Mouse (Mus musculus): ENCODE data around the gene Kcnc4.

The Kcnc4 gene

GRCm38 (mm10) chr3:107459196-107459772 lies at the start of gene Kcnc4:
TSS of gene Kcnc4 (minus strand) at chr3:107459552.
- in situ Hi-C loops (cut with MboI, MseI), result no loop called here

GRCm38 (mm10) chr3:107508696-107509095 lies 49.3 kb upstream of the Kcnc4 start:
- in situ Hi-C loops (cut with MboI, MseI), result no loop called here

GRCm38 (mm10) chr3:107507966-107508365 lies 48.6 kb upstream of the Kcnc4 start:
- in situ Hi-C loops (cut with MboI, MseI), result no loop called here

DNA sequence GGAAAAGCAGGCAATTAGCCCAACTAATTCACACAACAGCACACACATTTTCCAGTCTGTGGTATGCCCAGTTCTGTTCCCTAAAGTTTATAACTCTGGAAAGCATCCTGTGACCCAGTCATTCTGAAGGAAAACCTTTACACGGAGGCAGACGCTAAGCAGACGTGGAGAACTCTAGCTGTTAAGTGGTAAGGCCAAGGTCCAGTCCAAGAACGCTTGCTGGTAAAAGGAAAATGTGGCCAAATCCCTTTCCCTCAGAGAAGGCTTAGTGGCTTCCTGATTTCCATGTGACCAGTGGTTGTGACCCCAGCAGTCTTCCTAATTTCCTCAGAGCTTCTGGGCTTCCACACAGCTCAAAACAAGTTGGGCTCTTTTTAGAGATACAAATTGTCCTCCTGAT lies 47.2 kb upstream of the Kcnc4 start:
- in situ Hi-C loops (cut with MboI, MseI), result no loop called here

GRCm38 (mm10) chr3:107505464-107506367 lies 46.4 kb upstream of the Kcnc4 start:
- in situ Hi-C loops (cut with MboI, MseI), result no loop called here

DNA sequence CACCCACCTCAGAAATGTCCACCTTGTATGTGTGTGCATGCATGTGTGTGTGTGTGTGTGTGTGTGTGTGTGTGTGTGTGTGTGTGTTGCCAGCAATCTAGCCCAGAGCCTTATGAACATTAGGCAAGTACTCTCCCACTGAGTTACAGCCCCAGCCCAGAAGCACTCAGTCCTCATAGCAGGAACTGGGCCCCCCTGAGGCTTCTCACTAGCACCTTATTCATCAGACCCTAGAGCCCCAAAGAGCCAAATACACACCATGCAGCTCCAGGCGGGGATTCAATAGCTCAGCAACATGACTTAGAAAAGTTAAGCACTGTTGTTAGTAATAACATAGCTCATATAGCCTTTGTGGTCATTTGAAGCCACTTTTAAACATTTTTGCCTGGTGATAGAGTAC lies 45.2 kb upstream of the Kcnc4 start:
- in situ Hi-C loops (cut with MboI, MseI), result no loop called here

DNA sequence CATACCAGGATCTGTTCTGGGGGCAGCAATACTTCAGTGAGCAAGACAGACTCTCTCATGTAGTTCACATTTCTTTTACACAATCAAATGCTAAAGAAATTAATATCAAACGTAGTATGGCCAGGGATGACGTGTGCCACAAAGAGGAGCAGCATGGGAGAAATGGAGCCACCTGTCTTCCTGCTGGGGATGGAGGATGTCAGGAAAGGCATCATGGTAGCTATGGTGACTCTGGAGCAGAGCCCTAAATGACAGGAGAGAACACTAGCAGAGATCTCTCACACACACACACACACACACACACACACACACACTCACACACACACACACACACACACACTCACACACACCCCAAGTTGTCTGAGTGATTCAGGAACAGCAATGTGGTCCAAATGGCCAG lies 44.4 kb upstream of the Kcnc4 start:
- in situ Hi-C loops (cut with MboI, MseI), result no loop called here

DNA sequence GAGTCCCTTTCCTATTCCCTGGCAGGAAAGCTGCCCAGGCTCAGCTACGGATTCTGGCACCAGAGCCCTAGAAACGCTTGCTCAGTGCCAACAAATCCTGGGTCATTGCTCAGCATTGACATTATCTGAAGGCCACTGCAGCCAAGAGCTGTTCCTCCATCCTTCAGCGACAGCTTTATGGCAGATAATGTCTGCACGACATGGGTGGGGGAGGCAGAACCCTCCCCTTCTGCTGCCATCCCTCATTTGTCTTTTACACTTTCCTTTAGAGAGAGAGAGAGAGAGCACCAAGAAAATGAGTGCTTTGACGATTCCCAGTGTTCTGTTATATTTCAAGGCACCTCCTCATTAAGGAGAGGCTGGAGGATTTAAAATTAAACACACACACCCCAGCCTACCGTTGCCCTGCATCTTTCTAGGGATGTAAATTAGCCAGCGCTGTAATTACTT lies 42.4 kb upstream of the Kcnc4 start:
- in situ Hi-C loops (cut with MboI, MseI), result no loop called here

DNA sequence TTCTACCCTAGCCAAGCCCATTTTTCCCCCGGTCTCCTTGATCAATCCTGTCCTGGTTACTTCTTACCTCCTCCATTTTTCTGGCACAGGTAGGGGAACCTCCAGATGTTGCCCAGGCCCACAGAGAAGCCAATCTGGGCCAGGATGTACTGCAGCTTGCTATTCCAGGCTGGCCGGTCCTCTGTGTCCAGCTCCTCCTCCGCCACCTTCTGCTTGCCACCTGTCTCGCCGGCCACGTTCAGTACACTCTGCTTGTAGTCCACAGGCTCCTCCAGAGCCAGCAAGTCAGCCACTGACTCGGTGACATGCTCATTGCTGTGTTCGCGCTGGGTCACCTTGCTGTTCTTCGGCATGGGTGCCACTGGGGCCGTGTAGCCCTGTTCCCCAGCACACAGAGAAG lies 40.9 kb upstream of the Kcnc4 start:
- in situ Hi-C loops (cut with MboI, MseI), result no loop called here

DNA sequence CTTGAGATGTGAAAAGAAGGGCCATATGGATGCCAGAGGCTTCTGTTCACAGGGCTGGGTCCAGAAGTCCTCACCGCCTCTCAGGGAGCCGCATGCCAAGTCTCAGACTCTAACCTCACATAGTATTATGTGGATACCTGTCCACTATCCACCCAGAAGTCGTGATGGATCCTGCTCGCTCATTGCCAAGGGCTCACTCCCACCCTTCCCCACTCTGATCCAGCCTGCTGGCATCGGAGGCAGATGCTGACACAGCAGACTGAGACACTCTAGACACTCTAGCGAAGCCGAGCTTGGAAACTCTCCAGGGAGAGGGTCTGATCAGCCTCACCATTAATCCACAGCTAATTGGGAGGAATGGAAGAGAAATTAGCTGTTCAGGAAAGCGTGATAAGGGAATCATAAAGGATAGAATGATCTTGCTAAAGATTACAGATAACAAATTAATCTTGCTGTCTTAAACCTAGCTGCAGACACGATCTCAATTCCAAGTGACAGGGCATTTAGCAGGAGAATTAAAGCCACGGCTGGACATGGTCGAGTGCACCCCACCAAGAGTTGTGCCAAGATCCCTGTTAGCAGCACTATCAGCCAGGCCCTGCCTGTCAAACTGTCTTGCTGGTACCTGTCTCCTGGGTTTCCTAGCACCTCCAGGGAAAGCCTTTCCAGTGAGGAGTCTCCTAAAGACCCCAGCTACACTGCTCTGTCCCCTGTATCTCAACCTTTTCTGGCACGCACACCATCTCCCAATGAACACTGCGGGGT lies 36.9 kb upstream of the Kcnc4 start:
- in situ Hi-C loops (cut with MboI, MseI), result no loop called here

GRCm38 (mm10) chr3:107495524-107495923 lies 36.2 kb upstream of the Kcnc4 start:
- in situ Hi-C loops (cut with MboI, MseI), result no loop called here

GRCm38 (mm10) chr3:107491459-107491858 lies 32.1 kb upstream of the Kcnc4 start:
- in situ Hi-C loops (cut with MboI, MseI), result no loop called here

- in situ Hi-C loops (cut with MboI, MseI), result no loop called here
These were observed 29.3 kb upstream of the Kcnc4 start for GRCm38 (mm10) chr3:107488637-107489036.

GRCm38 (mm10) chr3:107483290-107483689 lies 23.9 kb upstream of the Kcnc4 start:
- in situ Hi-C loops (cut with MboI, MseI), result no loop called here

GRCm38 (mm10) chr3:107480660-107481059 lies 21.3 kb upstream of the Kcnc4 start:
- in situ Hi-C loops (cut with MboI, MseI), result no loop called here

DNA sequence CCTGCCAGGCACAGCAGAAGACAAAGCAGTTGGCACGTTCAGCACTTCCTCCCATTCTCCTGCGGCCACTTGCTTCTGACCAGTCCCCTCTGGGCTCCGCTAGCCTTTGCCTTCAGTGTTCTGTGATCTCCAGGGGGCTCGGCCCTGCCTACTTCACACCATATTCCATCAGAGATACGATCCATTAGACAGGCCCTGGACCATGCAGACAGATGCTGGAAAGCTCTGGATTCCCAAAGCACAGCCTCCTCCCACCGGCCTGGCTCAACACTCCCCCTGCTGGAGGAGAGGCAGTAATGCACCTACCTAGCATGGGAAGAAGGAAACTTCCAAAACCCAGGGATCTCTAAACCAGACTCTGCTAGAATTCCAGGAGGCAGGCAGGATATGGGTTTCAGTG lies 12.8 kb upstream of the Kcnc4 start:
- in situ Hi-C loops (cut with MboI, MseI), result loop anchor here (5.0 kb wide), 2 partner anchors 120 to 235 kb away; partner anchors contain the start of gene Prok1 (in 1 of the 2)

GRCm38 (mm10) chr3:107469059-107469458 lies 9.7 kb upstream of the Kcnc4 start:
- in situ Hi-C loops (cut with MboI, MseI), result loop anchor here in 1 of 2 experiments (5.0 kb wide), 1 partner anchor 232 kb away; the partner anchor contains the start of gene Prok1

- in situ Hi-C loops (cut with MboI, MseI), result loop anchor here in 1 of 2 experiments (5.0 kb wide), 1 partner anchor 231 kb away; the partner anchor contains the start of gene Prok1
These were observed 8.8 kb upstream of the Kcnc4 start for GRCm38 (mm10) chr3:107468106-107468505.

GRCm38 (mm10) chr3:107466577-107466976 lies 7.2 kb upstream of the Kcnc4 start:
- in situ Hi-C loops (cut with MboI, MseI), result loop anchor here in 1 of 2 experiments (5.0 kb wide), 1 partner anchor 229 kb away; the partner anchor contains the start of gene Prok1

DNA sequence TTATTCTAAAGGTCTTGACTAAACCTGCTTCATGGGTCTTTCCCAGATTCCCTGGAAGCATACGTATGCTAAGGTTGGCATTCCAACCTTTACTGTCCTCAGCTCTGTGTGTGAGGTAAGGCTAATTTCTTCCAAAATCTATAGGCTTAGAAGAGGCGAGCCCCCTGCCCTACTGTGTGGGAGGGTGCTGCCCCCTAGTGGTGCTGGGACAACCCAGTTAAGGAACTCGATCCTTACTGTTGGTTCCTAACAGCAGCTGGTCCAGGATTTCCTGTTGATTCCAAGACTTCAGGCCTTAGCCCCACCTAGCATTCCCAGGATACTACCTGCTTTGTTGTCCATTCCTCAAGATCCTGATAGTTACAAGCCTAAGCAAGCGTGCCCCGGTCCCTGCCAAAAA lies 2.8 kb upstream of the Kcnc4 start:
- in situ Hi-C loops (cut with MboI, MseI), result loop anchor here in 1 of 2 experiments (5.0 kb wide), 1 partner anchor 110 kb away; no protein-coding TSS in a partner anchor

GRCm38 (mm10) chr3:107459773-107460431 lies 550 bp upstream of the Kcnc4 start:
- in situ Hi-C loops (cut with MboI, MseI), result loop anchor here in 1 of 2 experiments (5.0 kb wide), 1 partner anchor 108 kb away; no protein-coding TSS in a partner anchor

Data from T-helper 17 cell (primary cell).